Comparison of ENCODE assay signal across 8 mouse cellular contexts in genomic region chr7:16922360-16922973, GRCm38 (mm10). TPM values are rescaled to one million over a fixed set of nuclear protein-coding genes. Genes with fewer than 3 reads are reported as not detected.
DNase-seq lines count a peak whose midpoint lies in the region; ATAC-seq and TF ChIP-seq lines count a peak whose summit lies in the region.

No protein-coding gene starts in this region.

- H3K79me2 ChIP-seq in MEL (ENCODE audit: control insufficient read depth, insufficient read depth, low read length, poor library complexity): peaks cover 43% of the 10 kb centered on the region

- ATAC-seq in embryonic facial prominence, embryonic 12.5 days (ENCODE audit: insufficient number of reproducible peaks, insufficient read depth, low FRiP score, low TSS enrichment): no peak
- ATAC-seq in hindbrain, postnatal 0 days: no peak
- ATAC-seq in limb, embryonic 15.5 days (ENCODE audit: insufficient number of reproducible peaks, low FRiP score, low TSS enrichment, low read depth): no peak

- peak overlapping the region; percentile 88 for H3K4me2 ChIP-seq in embryonic facial prominence, embryonic 12.5 days (replicated peaks)
- H3K4me2 ChIP-seq in hindbrain, postnatal 0 days (ENCODE audit: low read depth, low read length): peak overlapping the region; percentile 94
- H3K4me2 ChIP-seq in limb, embryonic 15.5 days: peak overlapping the region; percentile 81

- TF ChIP-seq RAD21 in MEL (IDR thresholded peaks at IDR 0.05; ENCODE audit: low read depth, low read length): no peak

- peak; percentile 38 for DNase-seq in kidney, adult 18-20 months
- DNase-seq in kidney, adult 11 months: no peak
- DNase-seq in MEL (ENCODE audit: low read depth, low spot score): peak; percentile 60
- DNase-seq in hindbrain, postnatal 0 days (ENCODE audit: low spot score): peak; percentile 47
- peak; percentile 49 to 67 for DNase-seq in spleen, postnatal 10 days (ENCODE audit: low spot score in 2 of 2)
- no peak for DNase-seq in retina, postnatal 1 day

- H3K4me1 ChIP-seq in MEL (ENCODE audit: control insufficient read depth in 1 of 2, insufficient read depth in 2 of 2, low read length in 2 of 2): peaks cover 0 to 13% of the 10 kb centered on the region in 2 experiments; a peak in 3 of 4 replicates
- H3K4me1 ChIP-seq in embryonic facial prominence, embryonic 12.5 days: peaks cover 47% of the 10 kb centered on the region
- H3K4me1 ChIP-seq in hindbrain, postnatal 0 days (ENCODE audit: insufficient read depth, low read length): peaks cover 26% of the 10 kb centered on the region
- H3K4me1 ChIP-seq in limb, embryonic 15.5 days: peaks cover 51% of the 10 kb centered on the region

- peak in 1 of 2 experiments; percentile 14; a peak in 2 of 4 replicates for TF ChIP-seq POLR2A in MEL (IDR thresholded peaks at IDR 0.05; ENCODE audit: control insufficient read depth in 1 of 2, insufficient read depth in 1 of 2, low read depth in 1 of 2, low read length in 2 of 2, poor library complexity in 1 of 2)

- H3K9me3 ChIP-seq in MEL (replicated peaks; ENCODE audit: insufficient read depth, low read length): no peaks in the 10 kb centered on the region
- H3K9me3 ChIP-seq in embryonic facial prominence, embryonic 12.5 days: no peaks in the 10 kb centered on the region
- no peaks in the 10 kb centered on the region for H3K9me3 ChIP-seq in hindbrain, postnatal 0 days (ENCODE audit: low read length)
- H3K9me3 ChIP-seq in limb, embryonic 15.5 days: no peaks in the 10 kb centered on the region

- no peak overlapping the region for H3K27ac ChIP-seq in MEL (ENCODE audit: control insufficient read depth, low read depth, low read length)
- peak overlapping the region; percentile 97 for H3K27ac ChIP-seq in embryonic facial prominence, embryonic 12.5 days
- H3K27ac ChIP-seq in hindbrain, postnatal 0 days: peak overlapping the region; percentile 99
- peak overlapping the region; percentile 97 for H3K27ac ChIP-seq in limb, embryonic 15.5 days

- 47% methylated on average over 10 of the region's 10 CpGs for WGBS in embryonic facial prominence, embryonic 12.5 days
- WGBS in hindbrain, postnatal 0 days: 20% methylated on average over 10 of the region's 10 CpGs
- WGBS in limb, embryonic 15.5 days: 47% methylated on average over 10 of the region's 10 CpGs

- peak overlapping the region; percentile 84 to 96 for H3K4me3 ChIP-seq in MEL (ENCODE audit: control insufficient read depth in 1 of 2, insufficient read depth in 1 of 2, low read depth in 2 of 2, low read length in 2 of 2)
- peak overlapping the region; percentile 96 for H3K4me3 ChIP-seq in embryonic facial prominence, embryonic 12.5 days
- H3K4me3 ChIP-seq in hindbrain, postnatal 0 days (ENCODE audit: low read length): peak overlapping the region; percentile 82
- H3K4me3 ChIP-seq in limb, embryonic 15.5 days: peak overlapping the region; percentile 76

- no peak for TF ChIP-seq CTCF in MEL (IDR thresholded peaks at IDR 0.05 in 2 of 3, conservative IDR thresholded peaks at IDR 0.05 in 1 of 3; ENCODE audit: control insufficient read depth in 1 of 3, insufficient read depth in 1 of 3, low read depth in 2 of 3, low read length in 3 of 3, poor library complexity in 1 of 3, severe bottlenecking in 1 of 3)
- no peak for TF ChIP-seq CTCF in hindbrain, postnatal 0 days (IDR thresholded peaks at IDR 0.05; ENCODE audit: low read depth)

- H3K27me3 ChIP-seq in MEL (ENCODE audit: control insufficient read depth in 1 of 2, insufficient read depth in 2 of 2, low read length in 2 of 2): no peaks in the 10 kb centered on the region
- no peaks in the 10 kb centered on the region for H3K27me3 ChIP-seq in embryonic facial prominence, embryonic 12.5 days
- no peaks in the 10 kb centered on the region for H3K27me3 ChIP-seq in hindbrain, postnatal 0 days (ENCODE audit: insufficient read depth, low read length)
- no peaks in the 10 kb centered on the region for H3K27me3 ChIP-seq in limb, embryonic 15.5 days

- H3K9ac ChIP-seq in MEL (ENCODE audit: control insufficient read depth, low read depth, low read length, poor library complexity, severe bottlenecking): peak overlapping the region; percentile 95
- peak overlapping the region; percentile 97 for H3K9ac ChIP-seq in embryonic facial prominence, embryonic 12.5 days
- H3K9ac ChIP-seq in hindbrain, postnatal 0 days (replicated peaks; ENCODE audit: low read length): peak overlapping the region; percentile 99
- peak overlapping the region; percentile 98 for H3K9ac ChIP-seq in limb, embryonic 15.5 days

- no peak for TF ChIP-seq EP300 in MEL (IDR thresholded peaks at IDR 0.05; ENCODE audit: low read depth in 1 of 2, low read length in 2 of 2)

- peaks cover 0 to 13% of the 10 kb centered on the region in 2 experiments; a peak in 2 of 4 replicates for H3K36me3 ChIP-seq in MEL (ENCODE audit: control insufficient read depth in 1 of 2, insufficient read depth in 2 of 2, low read length in 2 of 2)
- H3K36me3 ChIP-seq in embryonic facial prominence, embryonic 12.5 days: peaks cover 21% of the 10 kb centered on the region
- peaks cover 10% of the 10 kb centered on the region for H3K36me3 ChIP-seq in hindbrain, postnatal 0 days (ENCODE audit: insufficient read depth, low read length)
- peaks cover 23% of the 10 kb centered on the region for H3K36me3 ChIP-seq in limb, embryonic 15.5 days

TF ChIP-seq in MEL, 35 proteins besides CTCF, POLR2A, EP300 and RAD21 (continues in another document):
- TF ChIP-seq JUND (IDR thresholded peaks at IDR 0.05; ENCODE audit: low read depth, low read length): no peak
- no peak for TF ChIP-seq UBTF (IDR thresholded peaks at IDR 0.05; ENCODE audit: borderline replicate concordance, insufficient read depth, low read depth, low read length)
- TF ChIP-seq MEF2A (IDR thresholded peaks at IDR 0.05; ENCODE audit: extremely low read depth, insufficient replicate concordance, low read depth, low read length, poor library complexity, severe bottlenecking): no peak
- TF ChIP-seq KAT2A (conservative IDR thresholded peaks at IDR 0.05; ENCODE audit: low read depth, low read length): no peak
- TF ChIP-seq ELF1 (IDR thresholded peaks at IDR 0.05; ENCODE audit: low read depth, low read length): no peak
- TF ChIP-seq POLR2AphosphoS2 (IDR thresholded peaks at IDR 0.05; ENCODE audit: low read length): no peak
- no peak for TF ChIP-seq SIN3A (IDR thresholded peaks at IDR 0.05; ENCODE audit: low read length)
- no peak for TF ChIP-seq USF2 (IDR thresholded peaks at IDR 0.05; ENCODE audit: borderline replicate concordance in 1 of 2, insufficient read depth in 1 of 2, low read depth in 1 of 2, low read length in 2 of 2)
- no peak for TF ChIP-seq ETS1 (IDR thresholded peaks at IDR 0.05; ENCODE audit: low read depth, low read length)
- no peak for TF ChIP-seq TCF12 (IDR thresholded peaks at IDR 0.05; ENCODE audit: low read depth, low read length)

RNA-seq across cellular contexts. Expression of gene Calm3, which starts 1.4 kb away (rescaled TPM):
- 450 and 482 TPM in 2 replicates for total RNA-seq in MEL (2012; rRNA removed)
- 1,000 to 10,000 TPM in 1 of 2 experiments, 100 to 1,000 TPM in 1; 515 to 1,030 TPM for polyA plus RNA-seq in MEL (2012; ENCODE audit: insufficient read depth in 1 of 2, insufficient read length in 2 of 2, low read depth in 1 of 2, low replicate concordance in 2 of 2, missing spikeins in 1 of 2)
- 123 and 134 TPM in 2 replicates for polyA plus RNA-seq in embryonic facial prominence, embryonic 12.5 days (2016; fragmentation: Nextera tagmentation; extraction: Ambion mirVana)
- 1,865 and 2,018 TPM in 2 replicates for total RNA-seq in hindbrain, postnatal 0 days (2014; rRNA removed)
- 435 and 441 TPM in 2 replicates for polyA plus RNA-seq in hindbrain, postnatal 0 days (2015; fragmentation: Nextera tagmentation; extraction: Ambion mirVana)
- polyA plus RNA-seq in limb, embryonic 15.5 days (2015; fragmentation: Nextera tagmentation; extraction: Ambion mirVana): 85.8 and 99.4 TPM in 2 replicates

RNA-seq across cellular contexts. Expression of gene Ptgir, which starts 16.2 kb away (rescaled TPM):
- total RNA-seq in MEL (2012; rRNA removed): 19.6 and 22.8 TPM in 2 replicates
- 10 to 100 TPM in 1 of 2 experiments, not detected in 1; 23.7 TPM for polyA plus RNA-seq in MEL (2012; ENCODE audit: insufficient read depth in 1 of 2, insufficient read length in 2 of 2, low read depth in 1 of 2, low replicate concordance in 2 of 2, missing spikeins in 1 of 2)
- polyA plus RNA-seq in embryonic facial prominence, embryonic 12.5 days (2016; fragmentation: Nextera tagmentation; extraction: Ambion mirVana): 1.7 and 2.2 TPM in 2 replicates
- total RNA-seq in hindbrain, postnatal 0 days (2014; rRNA removed): 0.18 and 0.21 TPM in 2 replicates
- 0.05 TPM in 2 replicates for polyA plus RNA-seq in hindbrain, postnatal 0 days (2015; fragmentation: Nextera tagmentation; extraction: Ambion mirVana)
- 4.0 and 5.1 TPM in 2 replicates for polyA plus RNA-seq in limb, embryonic 15.5 days (2015; fragmentation: Nextera tagmentation; extraction: Ambion mirVana)

RNA-seq across cellular contexts. Expression of gene Pnmal2, which starts 22.0 kb away (rescaled TPM):
- not detected in 2 replicates for total RNA-seq in MEL (2012; rRNA removed)
- polyA plus RNA-seq in MEL (2012; ENCODE audit: insufficient read depth in 1 of 2, insufficient read length in 2 of 2, low read depth in 1 of 2, low replicate concordance in 2 of 2, missing spikeins in 1 of 2): under 1 TPM in 1 of 2 experiments, not detected in 1; 0.07 TPM
- polyA plus RNA-seq in embryonic facial prominence, embryonic 12.5 days (2016; fragmentation: Nextera tagmentation; extraction: Ambion mirVana): 15.9 and 16.6 TPM in 2 replicates
- total RNA-seq in hindbrain, postnatal 0 days (2014; rRNA removed): 106 and 118 TPM in 2 replicates
- polyA plus RNA-seq in hindbrain, postnatal 0 days (2015; fragmentation: Nextera tagmentation; extraction: Ambion mirVana): 138 and 139 TPM in 2 replicates
- polyA plus RNA-seq in limb, embryonic 15.5 days (2015; fragmentation: Nextera tagmentation; extraction: Ambion mirVana): 20.2 and 31.1 TPM in 2 replicates

RNA-seq across cellular contexts. Expression of gene Gng8, which starts 30.9 kb away (rescaled TPM):
- total RNA-seq in MEL (2012; rRNA removed): 0.39 TPM in 1 of 2 replicates, not detected in the other
- 1 to 10 TPM in 1 of 2 experiments, not detected in 1; 2.2 TPM for polyA plus RNA-seq in MEL (2012; ENCODE audit: insufficient read depth in 1 of 2, insufficient read length in 2 of 2, low read depth in 1 of 2, low replicate concordance in 2 of 2, missing spikeins in 1 of 2)
- polyA plus RNA-seq in embryonic facial prominence, embryonic 12.5 days (2016; fragmentation: Nextera tagmentation; extraction: Ambion mirVana): 21.5 and 22.7 TPM in 2 replicates
- 4.1 TPM in 1 of 2 replicates, not detected in the other for total RNA-seq in hindbrain, postnatal 0 days (2014; rRNA removed)
- 0.62 and 4.7 TPM in 2 replicates for polyA plus RNA-seq in hindbrain, postnatal 0 days (2015; fragmentation: Nextera tagmentation; extraction: Ambion mirVana)
- 11.8 and 15.0 TPM in 2 replicates for polyA plus RNA-seq in limb, embryonic 15.5 days (2015; fragmentation: Nextera tagmentation; extraction: Ambion mirVana)

RNA-seq across cellular contexts. Expression of gene Pnmal1, which starts 37.0 kb away (rescaled TPM):
- 0.19 and 0.23 TPM in 2 replicates for total RNA-seq in MEL (2012; rRNA removed)
- under 1 TPM in 1 of 2 experiments, not detected in 1; 0.53 TPM for polyA plus RNA-seq in MEL (2012; ENCODE audit: insufficient read depth in 1 of 2, insufficient read length in 2 of 2, low read depth in 1 of 2, low replicate concordance in 2 of 2, missing spikeins in 1 of 2)
- 2.8 and 3.6 TPM in 2 replicates for polyA plus RNA-seq in embryonic facial prominence, embryonic 12.5 days (2016; fragmentation: Nextera tagmentation; extraction: Ambion mirVana)
- 22.7 and 24.3 TPM in 2 replicates for total RNA-seq in hindbrain, postnatal 0 days (2014; rRNA removed)
- polyA plus RNA-seq in hindbrain, postnatal 0 days (2015; fragmentation: Nextera tagmentation; extraction: Ambion mirVana): 40.9 and 41.2 TPM in 2 replicates
- polyA plus RNA-seq in limb, embryonic 15.5 days (2015; fragmentation: Nextera tagmentation; extraction: Ambion mirVana): 0.33 and 0.50 TPM in 2 replicates

Comparison
In these comparisons a context has a peak if more than half of its experiments do, and no peak if none do; other contexts are left out.
1. DNase-seq: peak in kidney, adult 18-20 months (single experiment), MEL (single experiment), hindbrain, postnatal 0 days (single experiment) and spleen, postnatal 10 days (2 of 2); none in kidney, adult 11 months (single experiment) and retina, postnatal 1 day (single experiment).
2. RNA of gene Pnmal2, which starts 22.0 kb away (polyA plus RNA-seq): 138 to 139 TPM in hindbrain, postnatal 0 days, 20.2 to 31.1 TPM in limb, embryonic 15.5 days and 15.9 to 16.6 TPM in embryonic facial prominence, embryonic 12.5 days; 0.07 TPM in MEL; every median in the first group is over 10 times any median in the second.
3. Peak in every context shown above with its lines, with median percentiles within 50 percentile points of each other: H3K4me3 ChIP-seq, H3K9ac ChIP-seq and H3K4me2 ChIP-seq.